Mouse (Mus musculus) ES-E14 (cell line): ENCODE results near the gene Stx6. TPM values are rescaled to one million over a fixed set of nuclear protein-coding genes. Genes with fewer than 3 reads are reported as not detected.
A peak's percentile ranks its signal among the peaks of the same experiment; 100 is the strongest.

Experiments
- DNase-seq: peaks from one replicate; pipeline ENCODE4 v3.0.0-alpha.2; 2013; ENCODE audit warnings: low read depth, low spot score
- H3K27ac ChIP-seq: 2 replicates; pipeline ENCODE4 v1.5.1; 2012; ENCODE audit warnings: low read depth, mild to moderate bottlenecking, low read length, moderate library complexity, mixed read lengths; ENCODE audit not compliant: poor library complexity, insufficient read depth, severe bottlenecking
- H3K36me3 ChIP-seq: 2 replicates; pipeline ENCODE4 v1.6.1; 2012; ENCODE audit warnings: mild to moderate bottlenecking, low read length, moderate library complexity, mixed read lengths; ENCODE audit not compliant: control insufficient read depth, poor library complexity, insufficient read depth, severe bottlenecking
- H3K4me1 ChIP-seq, 2 experiments: fragments of 150-350 bp in 1 of 2; sonication (generic) in 1 of 2; 2 replicates each; pipeline ENCODE4 v1.6.1; 2012; ENCODE audit warnings: low read length in 2 of 2, mild to moderate bottlenecking in 1 of 2, mixed read lengths in 1 of 2; ENCODE audit not compliant: control insufficient read depth in 2 of 2, insufficient read depth in 2 of 2, poor library complexity in 1 of 2
- H3K4me3 ChIP-seq, 2 experiments: fragments of 150-350 bp in 1 of 2; sonication (generic) in 1 of 2; 2 replicates each; pipeline ENCODE4 v1.5.1; 2012; ENCODE audit warnings: low read length in 2 of 2, low read depth in 1 of 2, mild to moderate bottlenecking in 1 of 2, mixed read lengths in 1 of 2; ENCODE audit not compliant: insufficient read depth in 1 of 2, poor library complexity in 1 of 2, severe bottlenecking in 1 of 2
- H3K9ac ChIP-seq: 2 replicates; pipeline ENCODE4 v1.6.1; 2012; ENCODE audit warnings: low read depth, mild to moderate bottlenecking, low read length, mixed read lengths; ENCODE audit not compliant: poor library complexity, insufficient read depth, severe bottlenecking
- H3K9me3 ChIP-seq: fragments of 150-350 bp; sonication (generic); 2 replicates; pipeline ENCODE4 v1.6.1; 2012; ENCODE audit warnings: low read depth, mild to moderate bottlenecking, low read length; ENCODE audit not compliant: control insufficient read depth, insufficient read depth
- CHD2 ChIP-seq: IDR thresholded peaks from 2 replicates; pipeline ENCODE4 v1.6.1; 2014; ENCODE audit warnings: mild to moderate bottlenecking, low read depth, low read length, inconsistent platforms
- HCFC1 ChIP-seq: IDR thresholded peaks from 2 replicates; pipeline ENCODE4 v1.6.1; 2012; ENCODE audit warnings: low read length, inconsistent platforms, borderline replicate concordance; ENCODE audit not compliant: insufficient read depth
- MAFK ChIP-seq: IDR thresholded peaks from 2 replicates; pipeline ENCODE4 v1.6.1; 2014; ENCODE audit warnings: mild to moderate bottlenecking, low read depth, low read length, inconsistent platforms; ENCODE audit not compliant: insufficient read depth
- ZC3H11A ChIP-seq: IDR thresholded peaks from 2 replicates; pipeline ENCODE4 v1.6.1; 2012; ENCODE audit warnings: low read depth, mild to moderate bottlenecking, inconsistent platforms, low read length, borderline replicate concordance
- ZNF384 ChIP-seq: IDR thresholded peaks from 2 replicates; pipeline ENCODE4 v1.6.1; 2012; ENCODE audit warnings: low read depth, low read length, inconsistent platforms
- in situ Hi-C, 2 experiments: fragments of 600-800 bp; cut with MboI; formaldehyde crosslinking; loops; one replicate each; pipeline ENCODE4 v1.15.1; 2025; ENCODE audit warnings: low sequenced_read_pairs in 2 of 2, inconsistent platforms in 1 of 2; ENCODE audit not compliant: unreplicated experiment in 2 of 2
- total RNA-seq: library from RNA; depleted of rRNA; stranded (reverse); fragments of 300-350 nt; gene quantifications from 2 replicates; pipeline ENCODE4 v1.2.3, GENCODE M21; 2012

Gene Stx6
- total RNA-seq, 1 experiment = 22.7 TPM

DNA sequence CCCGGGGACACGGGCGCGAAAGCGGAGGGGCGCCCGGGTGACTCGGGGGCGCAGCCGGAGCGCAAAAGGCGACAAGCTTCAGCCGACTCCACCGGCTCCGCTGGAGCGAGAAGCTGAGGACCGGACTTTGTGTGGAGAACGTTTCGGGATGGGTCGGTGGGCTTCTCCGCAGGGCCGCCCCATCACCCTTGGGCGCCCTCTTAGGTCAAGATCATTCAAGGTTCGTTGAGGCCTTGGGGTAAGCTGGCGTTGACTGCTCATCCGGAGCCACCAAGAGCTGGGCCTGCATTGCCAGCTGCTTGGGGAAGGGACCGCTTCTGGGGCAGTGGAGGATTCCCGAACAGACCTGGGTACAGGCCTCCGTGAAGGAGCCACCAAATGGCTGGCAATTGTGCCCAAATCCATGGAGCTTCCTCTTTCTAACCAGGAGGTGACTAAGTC lies 86.3 kb downstream of the Stx6 start:
- Histone ChIP-seq H3K9me3 (no peaks in the 10 kb centered on the region), H3K27ac (no peak overlapping the region), H3K9ac (peak overlapping the region; percentile 60), H3K4me3 (peak overlapping the region; percentile 65 to 68), H3K4me1 (peaks cover 9 to 14% of the 10 kb centered on the region in 2 experiments; a peak in 2 of 4 replicates), H3K36me3 (no peaks in the 10 kb centered on the region)
- TF ChIP-seq ZNF384 (no peak), HCFC1 (no peak), ZC3H11A (no peak), MAFK (no peak), CHD2 (no peak)
- in situ Hi-C loops = loop anchor here in 1 of 2 experiments (25.0 kb wide), 1 partner anchor 493 kb away; no protein-coding TSS in a partner anchor
- no peak for DNase-seq

DNA sequence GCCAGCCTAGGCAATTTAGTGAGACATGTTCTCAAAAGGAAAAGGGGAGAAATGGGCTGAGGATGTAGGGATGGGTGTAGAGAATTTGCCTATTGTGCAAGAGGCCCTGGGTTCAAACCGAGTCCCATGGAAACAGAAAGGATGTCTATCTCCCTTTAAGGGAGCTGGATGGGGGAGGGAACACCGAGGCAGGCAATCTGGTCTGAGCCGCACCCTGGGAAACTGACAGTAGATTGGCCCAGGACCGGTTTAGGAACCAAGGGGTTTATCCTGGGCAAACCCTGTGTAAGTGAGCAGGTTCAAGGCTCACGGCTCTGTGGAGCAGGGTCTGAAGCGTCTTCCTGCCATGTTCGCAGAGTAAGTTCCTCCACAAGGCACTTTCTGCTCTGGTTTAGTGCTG lies 87.0 kb downstream of the Stx6 start:
- in situ Hi-C loops = loop anchor here in 1 of 2 experiments (25.0 kb wide), 1 partner anchor 492 kb away; no protein-coding TSS in a partner anchor
- no peaks in the 10 kb centered on the region for H3K36me3 ChIP-seq
- no peak overlapping the region for H3K27ac ChIP-seq
- H3K9me3 ChIP-seq = no peaks in the 10 kb centered on the region
- no peak overlapping the region for H3K4me3 ChIP-seq
- no peak for TF ChIP-seq HCFC1
- TF ChIP-seq CHD2 = no peak
- no peak for TF ChIP-seq ZNF384
- no peak for TF ChIP-seq MAFK
- no peak for DNase-seq
- H3K9ac ChIP-seq = no peak overlapping the region
- peaks cover 9 to 19% of the 10 kb centered on the region in 2 experiments; a peak in 2 of 4 replicates for H3K4me1 ChIP-seq

DNA sequence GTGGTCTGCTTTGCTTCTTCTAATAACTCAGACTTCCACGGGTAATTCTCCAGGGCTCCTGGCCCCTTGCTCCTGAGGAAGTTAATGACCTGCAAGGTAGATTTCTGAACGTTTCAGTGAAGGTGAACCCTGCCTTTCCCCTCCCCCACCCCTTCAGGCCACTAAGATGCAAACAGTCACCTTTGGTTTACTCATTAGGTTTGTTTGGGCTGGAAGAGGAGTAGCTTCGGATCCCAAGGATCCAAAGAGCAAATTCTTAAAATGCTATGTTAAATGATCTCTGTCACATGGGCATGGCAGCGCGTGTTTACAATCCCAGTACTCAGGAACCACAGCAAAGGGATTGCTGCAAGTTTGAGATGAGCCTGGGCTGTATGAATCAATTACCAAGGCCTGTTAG lies 88.9 kb downstream of the Stx6 start:
- H3K9me3 ChIP-seq = no peaks in the 10 kb centered on the region
- in situ Hi-C loops = loop anchor here in 1 of 2 experiments (25.0 kb wide), 1 partner anchor 490 kb away; no protein-coding TSS in a partner anchor
- H3K9ac ChIP-seq = no peak overlapping the region
- H3K27ac ChIP-seq = no peak overlapping the region
- H3K4me3 ChIP-seq = no peak overlapping the region
- no peak for TF ChIP-seq ZNF384
- TF ChIP-seq HCFC1 = no peak
- TF ChIP-seq MAFK = no peak
- DNase-seq = no peak
- H3K36me3 ChIP-seq = no peaks in the 10 kb centered on the region
- H3K4me1 ChIP-seq = peaks cover 9 to 25% of the 10 kb centered on the region in 2 experiments; a peak in 2 of 4 replicates

DNA sequence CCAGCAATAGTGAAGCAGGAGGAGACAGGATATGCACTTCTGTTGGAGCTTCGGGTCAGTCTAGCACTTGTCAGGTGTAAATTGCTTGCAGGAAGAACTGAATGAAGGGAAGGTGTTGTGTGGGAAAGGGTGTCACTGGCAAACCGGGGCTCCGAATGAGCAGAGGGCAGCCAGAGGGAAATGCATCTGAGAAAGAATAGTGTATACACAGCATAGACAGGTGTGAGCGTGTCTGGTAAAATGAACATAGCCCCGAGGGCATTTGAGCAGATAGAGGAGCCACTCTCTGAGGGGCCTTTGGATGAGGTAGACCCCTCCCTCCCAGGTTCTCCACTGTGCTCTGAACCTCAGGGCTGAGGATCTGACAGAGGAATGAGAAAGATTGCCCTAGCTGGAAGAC lies 89.5 kb downstream of the Stx6 start:
- TF ChIP-seq HCFC1 (no peak), CHD2 (no peak), ZC3H11A (no peak), MAFK (no peak), ZNF384 (no peak)
- H3K4me1 ChIP-seq = peaks cover 9 to 25% of the 10 kb centered on the region in 2 experiments; a peak in 2 of 4 replicates
- H3K9ac ChIP-seq = no peak overlapping the region
- no peak overlapping the region for H3K27ac ChIP-seq
- H3K4me3 ChIP-seq = no peak overlapping the region
- no peaks in the 10 kb centered on the region for H3K9me3 ChIP-seq
- in situ Hi-C loops = loop anchor here in 1 of 2 experiments (25.0 kb wide), 1 partner anchor 489 kb away; no protein-coding TSS in a partner anchor
- H3K36me3 ChIP-seq = no peaks in the 10 kb centered on the region
- DNase-seq = no peak
